Mouse (Mus musculus): ENCODE data around the gene Nodal. TPM values are rescaled to one million over a fixed set of nuclear protein-coding genes. Genes with fewer than 3 reads are reported as not detected.
"Not testable (repeated sequence)": the region's sequence is repeated elsewhere in the genome, so short reads cannot be mapped to it uniquely, and the experiment has no call there.

Gene Nodal
- polyA plus RNA-seq, 1 experiment, result 0.14 TPM

DNA sequence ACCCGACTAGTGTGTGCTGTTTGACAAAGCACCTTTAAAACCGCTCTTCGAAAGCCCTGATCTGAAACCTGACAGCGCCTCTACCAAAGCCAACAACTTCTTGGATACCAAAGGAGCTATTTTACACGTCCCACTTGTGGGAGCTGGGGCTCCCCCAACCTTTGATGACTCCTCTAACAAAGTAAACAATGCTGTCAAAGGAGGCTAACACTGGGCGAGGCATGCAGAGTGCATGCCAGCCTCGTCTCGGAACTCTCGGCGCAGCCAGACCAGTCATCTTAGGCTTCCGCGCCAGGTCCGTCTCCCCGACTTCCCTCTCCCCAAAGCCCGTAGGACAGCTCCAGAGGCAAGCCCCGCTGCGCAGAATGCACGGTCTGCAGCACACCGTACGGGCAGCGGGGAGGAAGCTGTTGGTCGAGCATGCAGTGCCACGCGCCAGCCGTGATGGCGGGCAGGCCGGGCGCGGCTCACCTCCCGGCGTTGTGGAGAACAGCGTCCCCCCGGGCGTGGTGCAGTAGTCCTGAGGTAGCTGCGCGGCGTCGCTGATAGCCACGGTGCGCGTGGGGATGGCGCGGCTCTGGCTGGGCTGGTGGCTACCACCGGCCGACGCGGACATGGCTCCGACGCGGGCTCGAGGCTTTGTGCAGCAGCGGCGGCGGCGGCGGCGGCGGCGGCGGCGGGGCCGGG lies 34.3 kb downstream of the Nodal start:
- peaks cover 13% of the 10 kb centered on the region; the same call in 1 of the 2 replicates for H3K4me1 ChIP-seq (ENCODE audit: control insufficient read depth, insufficient read depth, insufficient read length)
- DNase-seq (ENCODE audit: low read depth in 1 of 2, low spot score in 2 of 2), result peak in 1 of 2 experiments; percentile 38
- WGBS, result under 1% methylated on average over 61 of the region's 62 CpGs
- TF ChIP-seq CTCF (IDR thresholded peaks at IDR 0.05; ENCODE audit: extremely low read depth, insufficient read depth, insufficient read length, insufficient replicate concordance) (no peak), POLR2A (IDR thresholded peaks at IDR 0.05; ENCODE audit: low read depth, low read length) (no peak)
- H3K4me3 ChIP-seq (ENCODE audit: extremely low read depth, insufficient read depth, insufficient read length), result peak overlapping the region; percentile 99
- H3K27ac ChIP-seq (ENCODE audit: insufficient read depth, low read length), result peak overlapping the region; percentile 84
- H3K27me3 ChIP-seq (ENCODE audit: control insufficient read depth, insufficient read depth, low read length), result no peaks in the 10 kb centered on the region
- no peaks in the 10 kb centered on the region for H3K36me3 ChIP-seq (ENCODE audit: control insufficient read depth, insufficient read depth, low read length)

DNA sequence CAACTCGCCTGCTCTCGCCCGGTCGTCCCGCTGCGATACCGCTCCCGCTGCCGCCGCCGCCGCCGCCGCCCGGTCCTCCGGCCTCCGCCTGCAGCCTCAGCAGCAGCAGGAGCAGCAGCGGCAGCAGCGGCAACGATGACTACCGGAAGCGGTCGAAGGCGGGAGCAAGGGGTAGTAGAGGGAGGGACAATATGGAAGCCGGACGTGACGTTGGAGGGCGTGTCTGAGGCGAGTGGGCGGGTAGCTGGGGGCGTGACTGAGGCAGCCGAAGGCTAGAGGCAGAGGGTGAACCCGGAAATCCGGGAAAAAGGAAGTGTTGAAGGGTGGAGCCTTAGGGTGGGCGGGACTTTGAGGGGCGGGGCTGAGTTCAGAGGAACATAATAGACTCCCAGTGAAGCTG lies 34.9 kb downstream of the Nodal start, which contains the start of gene Eif4ebp2:
TSS of gene Eif4ebp2 (minus strand) at position 17 of the 400 bp plus-strand sequence.
- TF ChIP-seq POLR2A (IDR thresholded peaks at IDR 0.05; ENCODE audit: low read depth, low read length), result peak; percentile 96
- TF ChIP-seq CTCF (IDR thresholded peaks at IDR 0.05; ENCODE audit: extremely low read depth, insufficient read depth, insufficient read length, insufficient replicate concordance), result no peak
- H3K4me1 ChIP-seq (ENCODE audit: control insufficient read depth, insufficient read depth, insufficient read length), result peaks cover 13% of the 10 kb centered on the region; the same call in 1 of the 2 replicates
- under 1% methylated on average over 31 of the region's 36 CpGs for WGBS

DNA sequence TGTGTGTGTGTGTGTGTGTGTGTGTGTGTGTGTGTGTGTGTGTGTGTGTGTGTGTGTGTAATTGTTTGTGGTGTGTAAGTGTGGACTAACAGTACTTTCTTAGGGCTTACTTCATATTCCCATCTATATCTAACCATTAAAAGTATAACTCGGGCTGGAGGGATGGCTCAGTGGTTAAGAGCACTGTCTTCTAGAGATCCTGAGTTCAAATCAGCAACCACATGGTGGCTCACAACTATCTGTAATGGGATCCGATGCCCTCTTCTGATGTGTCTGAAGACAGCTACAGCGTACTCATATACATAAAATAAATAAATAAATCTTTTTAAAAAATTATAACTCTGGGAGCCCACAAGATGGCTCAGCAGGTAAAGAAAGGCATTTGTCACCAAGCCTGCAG lies 35.4 kb downstream of the Nodal start:
- H3K27ac ChIP-seq (ENCODE audit: insufficient read depth, low read length); DNase-seq (ENCODE audit: low read depth in 1 of 2, low spot score in 2 of 2); H3K27me3 ChIP-seq (ENCODE audit: control insufficient read depth, insufficient read depth, low read length); H3K4me3 ChIP-seq (ENCODE audit: extremely low read depth, insufficient read depth, insufficient read length); H3K36me3 ChIP-seq (ENCODE audit: control insufficient read depth, insufficient read depth, low read length): not testable (repeated sequence)
- H3K4me1 ChIP-seq (ENCODE audit: control insufficient read depth, insufficient read depth, insufficient read length), result peaks cover 11% of the 10 kb centered on the region; the same call in 1 of the 2 replicates
- WGBS, result 52% methylated on average over 3 of the region's 3 CpGs

More for the DNA sequence above, 34.9 kb downstream of the Nodal start, which contains the start of gene Eif4ebp2:
- peak within 1 kb of the TSS; percentile 99 for H3K4me3 ChIP-seq (ENCODE audit: extremely low read depth, insufficient read depth, insufficient read length)
- DNase-seq (ENCODE audit: low read depth in 1 of 2, low spot score in 2 of 2), result peak; percentile 97 to 99
- no peaks in the 10 kb centered on the region for H3K36me3 ChIP-seq (ENCODE audit: control insufficient read depth, insufficient read depth, low read length)
- H3K27me3 ChIP-seq (ENCODE audit: control insufficient read depth, insufficient read depth, low read length), result no peaks in the 10 kb centered on the region
- H3K27ac ChIP-seq (ENCODE audit: insufficient read depth, low read length), result peak within 1 kb of the TSS; percentile 84

DNA sequence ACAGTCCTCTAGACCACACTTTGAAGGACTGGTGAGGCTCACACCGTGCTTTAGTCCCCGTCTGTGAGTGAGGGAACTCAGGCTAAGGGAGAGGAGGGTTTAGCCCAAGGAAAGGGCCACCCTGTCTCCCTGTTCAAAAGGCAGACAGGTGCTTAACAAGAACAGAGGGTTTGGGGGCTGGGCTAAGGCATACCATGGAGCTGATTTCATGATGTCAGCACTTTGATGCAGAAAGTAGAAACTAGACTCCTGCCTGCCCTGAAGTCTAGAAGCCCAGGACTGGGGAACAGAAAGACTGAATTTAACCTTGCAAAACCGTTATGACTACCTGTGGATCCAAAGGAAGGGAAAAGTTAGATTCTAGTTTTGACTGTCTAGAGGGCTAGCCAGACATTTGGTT lies 39.4 kb downstream of the Nodal start:
- H3K36me3 ChIP-seq (ENCODE audit: control insufficient read depth, insufficient read depth, low read length), result no peaks in the 10 kb centered on the region
- H3K27ac ChIP-seq (ENCODE audit: insufficient read depth, low read length), result no peak overlapping the region
- TF ChIP-seq POLR2A (IDR thresholded peaks at IDR 0.05; ENCODE audit: low read depth, low read length), result no peak
- WGBS, result 79% methylated on average over 3 of the region's 3 CpGs
- H3K4me1 ChIP-seq (ENCODE audit: control insufficient read depth, insufficient read depth, insufficient read length), result no peaks in the 10 kb centered on the region
- no peak for DNase-seq (ENCODE audit: low read depth in 1 of 2, low spot score in 2 of 2)
- H3K27me3 ChIP-seq (ENCODE audit: control insufficient read depth, insufficient read depth, low read length), result no peaks in the 10 kb centered on the region
- no peak overlapping the region for H3K4me3 ChIP-seq (ENCODE audit: extremely low read depth, insufficient read depth, insufficient read length)

DNA sequence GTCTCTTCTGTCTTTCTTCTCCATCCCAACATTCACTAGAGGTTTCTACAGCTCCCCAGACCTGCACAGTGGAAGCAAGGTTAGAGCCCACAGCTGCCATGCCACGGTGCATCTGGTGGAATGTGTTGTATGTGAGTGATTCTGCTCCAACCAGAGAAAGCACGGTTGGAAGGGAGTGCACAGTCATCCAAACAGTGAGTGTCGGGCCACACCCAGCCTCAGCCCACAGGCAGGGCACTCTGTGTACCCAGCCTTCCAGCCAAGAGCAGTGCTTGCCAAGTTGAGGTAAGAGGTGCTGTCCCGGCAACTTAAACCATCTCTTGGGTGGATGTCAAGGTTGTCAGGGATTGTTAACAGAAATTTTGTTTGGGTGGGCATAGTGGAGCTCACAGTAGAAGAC lies 47.2 kb downstream of the Nodal start:
- TF ChIP-seq POLR2A (IDR thresholded peaks at IDR 0.05; ENCODE audit: low read depth, low read length) (no peak), CTCF (IDR thresholded peaks at IDR 0.05; ENCODE audit: extremely low read depth, insufficient read depth, insufficient read length, insufficient replicate concordance) (no peak)
- no peak for DNase-seq (ENCODE audit: low read depth in 1 of 2, low spot score in 2 of 2)
- Histone ChIP-seq H3K27me3 (ENCODE audit: control insufficient read depth, insufficient read depth, low read length) (no peaks in the 10 kb centered on the region), H3K27ac (ENCODE audit: insufficient read depth, low read length) (no peak overlapping the region), H3K4me1 (ENCODE audit: control insufficient read depth, insufficient read depth, insufficient read length) (no peaks in the 10 kb centered on the region), H3K36me3 (ENCODE audit: control insufficient read depth, insufficient read depth, low read length) (no peaks in the 10 kb centered on the region), H3K4me3 (ENCODE audit: extremely low read depth, insufficient read depth, insufficient read length) (no peak overlapping the region)
- WGBS, result 60% methylated on average over 4 of the region's 4 CpGs

DNA sequence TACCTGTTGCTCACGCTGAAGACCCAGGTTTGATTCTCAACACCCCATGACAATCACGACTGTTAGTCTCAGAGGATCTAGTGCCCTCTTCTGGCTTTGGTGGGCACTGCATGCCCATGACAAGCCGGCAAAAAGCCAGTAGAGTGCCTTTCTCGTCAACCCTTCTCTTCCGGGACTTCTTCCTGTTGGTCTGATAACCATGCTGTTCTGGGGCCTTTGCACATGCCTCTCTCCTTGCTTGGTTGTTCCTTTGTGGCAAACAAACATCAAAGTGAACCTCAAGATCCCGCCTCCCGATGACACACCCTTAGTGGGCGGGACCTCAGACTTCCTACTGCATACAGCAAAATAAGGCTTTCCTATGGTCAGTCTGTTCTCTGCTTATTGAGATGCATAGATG lies 48.5 kb downstream of the Nodal start:
- Histone ChIP-seq H3K27ac (ENCODE audit: insufficient read depth, low read length) (no peak overlapping the region), H3K4me1 (ENCODE audit: control insufficient read depth, insufficient read depth, insufficient read length) (no peaks in the 10 kb centered on the region), H3K27me3 (ENCODE audit: control insufficient read depth, insufficient read depth, low read length) (no peaks in the 10 kb centered on the region), H3K4me3 (ENCODE audit: extremely low read depth, insufficient read depth, insufficient read length) (no peak overlapping the region), H3K36me3 (ENCODE audit: control insufficient read depth, insufficient read depth, low read length) (no peaks in the 10 kb centered on the region)
- WGBS, result 69% methylated on average over 8 of the region's 8 CpGs
- TF ChIP-seq CTCF (IDR thresholded peaks at IDR 0.05; ENCODE audit: extremely low read depth, insufficient read depth, insufficient read length, insufficient replicate concordance) (peak; percentile 4; the same call in 1 of the 2 replicates), POLR2A (IDR thresholded peaks at IDR 0.05; ENCODE audit: low read depth, low read length) (no peak)
- DNase-seq (ENCODE audit: low read depth in 1 of 2, low spot score in 2 of 2), result peak in 1 of 2 experiments; percentile 19

DNA sequence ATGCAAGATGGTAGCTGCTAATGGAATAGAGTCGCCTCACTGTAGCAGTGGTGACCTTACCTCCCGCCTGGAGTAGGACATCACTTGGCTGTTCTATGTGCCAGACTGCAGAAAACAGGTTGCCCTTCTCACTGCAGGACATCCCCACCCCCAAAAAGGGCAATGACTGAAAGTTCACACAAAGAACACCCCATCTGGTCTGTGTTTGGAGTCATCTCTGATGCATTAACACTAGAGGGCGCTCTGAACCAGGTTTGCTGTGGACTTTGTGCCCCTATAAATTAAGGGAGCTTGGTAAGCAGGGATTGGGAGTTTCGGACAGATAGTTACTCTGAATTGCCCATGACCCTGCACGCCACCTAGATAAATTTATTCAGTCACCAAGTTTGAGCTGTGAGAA lies 49.1 kb downstream of the Nodal start:
- TF ChIP-seq POLR2A (IDR thresholded peaks at IDR 0.05; ENCODE audit: low read depth, low read length), result no peak
- TF ChIP-seq CTCF (IDR thresholded peaks at IDR 0.05; ENCODE audit: extremely low read depth, insufficient read depth, insufficient read length, insufficient replicate concordance), result peak; percentile 59; the same call in 1 of the 2 replicates
- Histone ChIP-seq H3K4me3 (ENCODE audit: extremely low read depth, insufficient read depth, insufficient read length) (no peak overlapping the region), H3K27ac (ENCODE audit: insufficient read depth, low read length) (no peak overlapping the region), H3K36me3 (ENCODE audit: control insufficient read depth, insufficient read depth, low read length) (no peaks in the 10 kb centered on the region), H3K27me3 (ENCODE audit: control insufficient read depth, insufficient read depth, low read length) (no peaks in the 10 kb centered on the region), H3K4me1 (ENCODE audit: control insufficient read depth, insufficient read depth, insufficient read length) (no peaks in the 10 kb centered on the region)
- DNase-seq (ENCODE audit: low read depth in 1 of 2, low spot score in 2 of 2), result peak in 1 of 2 experiments; percentile 11
- WGBS, result 35% methylated on average over 5 of the region's 5 CpGs
